Comparison of ENCODE assay signal across 8 mouse cellular contexts in genomic region chr8:47218021-47218420, GRCm38 (mm10).
DNase-seq lines count a peak whose midpoint lies in the region; ATAC-seq and TF ChIP-seq lines count a peak whose summit lies in the region.
"Had no signal": no experiment of that assay in that cellular context is flagged by ENCODE, and none has a peak within 500 bp of the region (broad histone marks: within the 10 kb centered on the region; RNA-seq: fewer than 3 reads in every experiment).

No protein-coding gene starts in this region.

- H3K4me2 ChIP-seq in heart, postnatal 0 days (ENCODE audit: low read depth, low read length): peak overlapping the region; percentile 28
- H3K4me2 ChIP-seq in neural tube, embryonic 15.5 days: peak overlapping the region; percentile 33
- no peak overlapping the region for H3K4me2 ChIP-seq in liver, embryonic 12.5 days

- 55% methylated on average over 8 of the region's 8 CpGs for WGBS in embryonic facial prominence, embryonic 10.5 days
- WGBS in heart, postnatal 0 days: 22% methylated on average over 8 of the region's 8 CpGs
- 13% methylated on average over 8 of the region's 8 CpGs for whole genome bisulfite sequencing in neural tube, embryonic 15.5 days
- WGBS in liver, embryonic 12.5 days (ENCODE audit: insufficient replicate concordance): 53% methylated on average over 8 of the region's 8 CpGs

- H3K27ac ChIP-seq in embryonic facial prominence, embryonic 10.5 days (replicated peaks): 0 out of 2 replicates have a peak overlapping the region, but pooled peaks have one; percentile 2
- peak overlapping the region; percentile 75 for H3K27ac ChIP-seq in heart, postnatal 0 days (ENCODE audit: low read depth)
- peak overlapping the region; percentile 73; the same call in 1 of the 2 replicates for H3K27ac ChIP-seq in neural tube, embryonic 15.5 days (replicated peaks)
- H3K27ac ChIP-seq in liver, embryonic 12.5 days: no peak overlapping the region

- TF ChIP-seq EP300 in heart, postnatal 0 days (IDR thresholded peaks at IDR 0.05; ENCODE audit: low read depth): no peak

- no peaks in the 10 kb centered on the region for H3K9me3 ChIP-seq in embryonic facial prominence, embryonic 10.5 days
- no peaks in the 10 kb centered on the region for H3K9me3 ChIP-seq in heart, postnatal 0 days (replicated peaks; ENCODE audit: control insufficient read depth, low read length)
- H3K9me3 ChIP-seq in neural tube, embryonic 15.5 days (replicated peaks): no peaks in the 10 kb centered on the region
- no peaks in the 10 kb centered on the region for H3K9me3 ChIP-seq in liver, embryonic 12.5 days (replicated peaks)

- no peak overlapping the region for H3K4me3 ChIP-seq in embryonic facial prominence, embryonic 10.5 days
- peak overlapping the region; percentile 15; the same call in 1 of the 2 replicates for H3K4me3 ChIP-seq in heart, postnatal 0 days (ENCODE audit: low read depth, low read length)
- H3K4me3 ChIP-seq in neural tube, embryonic 15.5 days (replicated peaks): no peak overlapping the region
- no peak overlapping the region for H3K4me3 ChIP-seq in liver, embryonic 12.5 days
- H3K4me3 ChIP-seq: myocyte had no signal

- no peak for TF ChIP-seq CTCF in heart, postnatal 0 days (IDR thresholded peaks at IDR 0.05; ENCODE audit: low read depth)

- H3K4me1 ChIP-seq in embryonic facial prominence, embryonic 10.5 days: peaks cover 39% of the 10 kb centered on the region
- H3K4me1 ChIP-seq in heart, postnatal 0 days (ENCODE audit: control insufficient read depth, insufficient read depth): no peaks in the 10 kb centered on the region; the same call in 1 of the 2 replicates
- H3K4me1 ChIP-seq in neural tube, embryonic 15.5 days: peaks cover 54% of the 10 kb centered on the region
- H3K4me1 ChIP-seq in liver, embryonic 12.5 days: no peaks in the 10 kb centered on the region

- intact Hi-C loops in left cerebral cortex, postnatal 25 days (cut with DNase I): no loop called here
- intact Hi-C loops in left cerebral cortex, postnatal 4 days (cut with DNase I): no loop called here

- DNase-seq in left cerebral cortex, postnatal 25 days (ENCODE audit: low spot score in 2 of 2): peak; percentile 40 to 82
- no peak for DNase-seq in left cerebral cortex, postnatal 4 days
- no peak for DNase-seq in embryonic facial prominence, embryonic 10.5 days (ENCODE audit: low spot score)
- peak; percentile 90 for DNase-seq in heart, postnatal 0 days (ENCODE audit: low spot score)
- DNase-seq in layer of hippocampus, adult 18-20 months (ENCODE audit: low spot score in 2 of 2): no peak

- no peak overlapping the region for H3K9ac ChIP-seq in heart, postnatal 0 days (replicated peaks; ENCODE audit: low read depth, low read length)
- H3K9ac ChIP-seq in neural tube, embryonic 15.5 days (replicated peaks): no peak overlapping the region
- H3K9ac ChIP-seq in liver, embryonic 12.5 days: no peak overlapping the region

- ATAC-seq in heart, postnatal 0 days (ENCODE audit: insufficient read depth, low read depth): peak; percentile 88
- ATAC-seq in neural tube, embryonic 15.5 days (ENCODE audit: low FRiP score): peak; percentile 72
- no peak for ATAC-seq in liver, embryonic 12.5 days

- no peaks in the 10 kb centered on the region for H3K27me3 ChIP-seq in embryonic facial prominence, embryonic 10.5 days (replicated peaks; ENCODE audit: low read depth, poor library complexity, severe bottlenecking)
- H3K27me3 ChIP-seq in heart, postnatal 0 days (ENCODE audit: control insufficient read depth, insufficient read depth, low read length): no peaks in the 10 kb centered on the region
- no peaks in the 10 kb centered on the region for H3K27me3 ChIP-seq in neural tube, embryonic 15.5 days (replicated peaks)
- H3K27me3 ChIP-seq in liver, embryonic 12.5 days (replicated peaks): no peaks in the 10 kb centered on the region

- 0 out of 2 replicates have a peak, but pooled peaks cover 4% of the 10 kb centered on the region for H3K36me3 ChIP-seq in embryonic facial prominence, embryonic 10.5 days (replicated peaks)
- no peaks in the 10 kb centered on the region for H3K36me3 ChIP-seq in heart, postnatal 0 days (replicated peaks; ENCODE audit: control insufficient read depth, insufficient read depth, low read length)
- H3K36me3 ChIP-seq in neural tube, embryonic 15.5 days: no peaks in the 10 kb centered on the region
- H3K36me3 ChIP-seq in liver, embryonic 12.5 days: no peaks in the 10 kb centered on the region

Comparison
In these comparisons a context has a peak if more than half of its experiments do, and no peak if none do; other contexts are left out.
1. DNase-seq: peak in left cerebral cortex, postnatal 25 days (2 of 2) and heart, postnatal 0 days (single experiment); none in left cerebral cortex, postnatal 4 days (single experiment), embryonic facial prominence, embryonic 10.5 days (single experiment) and layer of hippocampus, adult 18-20 months (0 of 2).